Mouse (Mus musculus) testis, adult 2 months (tissue): ENCODE data around the gene Dnah9. TPM values are rescaled to one million over a fixed set of nuclear protein-coding genes. Genes with fewer than 3 reads are reported as not detected.

Experiments used
- H3K27ac ChIP-seq: fragments of 200-500 bp; 2 replicates; pipeline ENCODE4 v1.5.1; 2012; ENCODE audit warnings: low read depth, low read length; ENCODE audit not compliant: control insufficient read depth, insufficient read depth
- H3K27me3 ChIP-seq: fragments of 200-500 bp; 2 replicates; pipeline ENCODE4 v1.6.1; 2012; ENCODE audit warnings: mild to moderate bottlenecking, low read length, moderate library complexity; ENCODE audit not compliant: control insufficient read depth, insufficient read depth
- H3K36me3 ChIP-seq: fragments of 200-500 bp; 2 replicates; pipeline ENCODE4 v1.6.1; 2012; ENCODE audit warnings: mild to moderate bottlenecking, low read length; ENCODE audit not compliant: control insufficient read depth, insufficient read depth
- H3K4me1 ChIP-seq: fragments of 200-500 bp; 2 replicates; pipeline ENCODE4 v1.6.1; 2012; ENCODE audit warnings: low read length; ENCODE audit not compliant: control insufficient read depth, insufficient read depth
- H3K4me3 ChIP-seq: fragments of 200-500 bp; 2 replicates; pipeline ENCODE4 v1.5.1; 2012; ENCODE audit warnings: low read depth, mild to moderate bottlenecking, low read length, moderate library complexity, mixed read lengths; ENCODE audit not compliant: control insufficient read depth
- CTCF ChIP-seq: fragments of 200-500 bp; IDR thresholded peaks from 2 replicates; pipeline ENCODE4 v1.5.1; 2012; ENCODE audit warnings: low read depth, mild to moderate bottlenecking, inconsistent platforms, low read length, moderate library complexity; ENCODE audit not compliant: control insufficient read depth, insufficient read depth, insufficient replicate concordance
- POLR2A ChIP-seq: fragments of 200-500 bp; IDR thresholded peaks from 2 replicates; pipeline ENCODE4 v1.6.1; 2012; ENCODE audit warnings: low read depth, mild to moderate bottlenecking, inconsistent platforms, low read length, moderate library complexity; ENCODE audit not compliant: control insufficient read depth
- polyA plus RNA-seq: library from polyadenylated mRNA; depleted of rRNA; stranded (reverse); fragments of >200 nt; gene quantifications from 2 replicates; pipeline ENCODE4 v1.2.3, GENCODE M21; 2012

Gene Dnah9
- polyA plus RNA-seq, 1 experiment = 1.6 TPM

DNA sequence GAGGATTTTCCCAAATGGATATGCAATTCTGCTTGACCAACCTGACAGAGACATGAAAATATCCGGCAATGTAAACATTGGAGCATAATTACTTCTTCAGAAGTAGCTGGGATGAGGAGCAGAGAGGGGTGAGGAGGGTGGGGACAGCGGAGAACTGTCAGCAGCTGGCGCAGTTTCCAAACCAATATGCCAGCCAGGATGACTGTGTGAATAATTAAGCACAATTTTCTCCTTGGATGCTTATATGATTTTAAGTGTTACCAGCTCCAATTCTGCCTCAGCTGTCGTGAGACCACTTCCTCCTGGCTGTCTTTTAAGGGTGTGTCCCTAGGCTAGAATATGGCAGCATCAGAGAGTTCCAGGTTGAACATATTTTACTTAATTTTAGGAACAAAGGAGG lies 119.2 kb downstream of the Dnah9 start:
- no peaks in the 10 kb centered on the region for H3K36me3 ChIP-seq
- H3K4me3 ChIP-seq = no peak overlapping the region
- H3K27ac ChIP-seq = 0 out of 2 replicates have a peak overlapping the region, but pooled peaks have one; percentile 36
- H3K4me1 ChIP-seq = no peaks in the 10 kb centered on the region
- TF ChIP-seq POLR2A = no peak
- TF ChIP-seq CTCF = no peak
- H3K27me3 ChIP-seq = no peaks in the 10 kb centered on the region

DNA sequence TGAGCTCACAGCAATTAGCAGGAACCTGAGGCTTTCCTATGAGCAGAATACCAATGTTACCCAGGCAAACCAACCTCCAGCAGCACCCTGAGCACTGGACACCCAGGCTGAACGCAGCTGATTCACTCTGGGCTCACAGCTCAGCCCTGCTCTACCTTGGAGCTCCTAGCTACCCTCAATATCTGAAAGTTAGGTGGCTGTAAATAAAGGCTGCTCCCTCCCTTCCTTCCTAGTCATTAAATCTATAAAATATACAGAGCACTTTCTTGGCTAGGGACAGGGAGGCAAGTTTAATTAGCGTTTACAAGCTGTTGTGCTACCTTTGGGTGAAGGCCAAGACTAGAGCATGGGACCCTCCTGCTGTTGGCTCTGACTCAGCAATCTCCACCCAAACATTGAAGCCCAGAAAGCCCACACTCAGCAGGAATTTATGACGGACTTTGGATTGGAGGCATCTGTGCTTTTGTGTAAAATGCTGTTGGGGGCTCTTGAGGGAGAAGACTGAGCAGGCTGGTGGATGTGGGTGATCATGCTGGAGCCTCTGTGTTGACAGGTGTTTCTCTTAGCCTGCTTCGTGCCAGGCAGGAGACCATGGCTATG lies 121.7 kb downstream of the Dnah9 start:
- no peaks in the 10 kb centered on the region for H3K36me3 ChIP-seq
- no peaks in the 10 kb centered on the region for H3K27me3 ChIP-seq
- no peak overlapping the region for H3K4me3 ChIP-seq
- TF ChIP-seq POLR2A = no peak
- TF ChIP-seq CTCF = no peak
- no peaks in the 10 kb centered on the region for H3K4me1 ChIP-seq
- H3K27ac ChIP-seq = no peak overlapping the region

DNA sequence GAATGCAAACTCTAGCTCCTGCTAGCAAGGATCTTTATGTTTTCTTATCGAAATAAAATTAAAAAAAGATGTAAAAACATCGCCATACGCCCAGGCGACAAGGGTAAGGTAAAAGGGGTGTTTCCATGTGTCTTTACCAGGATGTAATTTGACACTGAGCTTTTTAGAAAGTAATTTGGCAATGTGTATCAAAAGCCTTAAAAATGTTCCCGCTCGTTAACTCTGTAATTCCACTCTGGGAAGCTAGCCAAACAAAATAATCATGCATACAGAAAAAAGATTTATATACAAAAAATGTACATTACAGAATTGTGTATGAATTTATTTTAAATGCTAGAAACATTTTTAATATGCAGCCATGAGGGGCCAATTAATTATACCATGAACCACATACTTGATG lies 124.7 kb downstream of the Dnah9 start:
- no peaks in the 10 kb centered on the region for H3K36me3 ChIP-seq
- no peaks in the 10 kb centered on the region for H3K4me1 ChIP-seq
- no peaks in the 10 kb centered on the region for H3K27me3 ChIP-seq
- no peak for TF ChIP-seq POLR2A
- TF ChIP-seq CTCF = no peak
- H3K27ac ChIP-seq = no peak overlapping the region
- H3K4me3 ChIP-seq = no peak overlapping the region

DNA sequence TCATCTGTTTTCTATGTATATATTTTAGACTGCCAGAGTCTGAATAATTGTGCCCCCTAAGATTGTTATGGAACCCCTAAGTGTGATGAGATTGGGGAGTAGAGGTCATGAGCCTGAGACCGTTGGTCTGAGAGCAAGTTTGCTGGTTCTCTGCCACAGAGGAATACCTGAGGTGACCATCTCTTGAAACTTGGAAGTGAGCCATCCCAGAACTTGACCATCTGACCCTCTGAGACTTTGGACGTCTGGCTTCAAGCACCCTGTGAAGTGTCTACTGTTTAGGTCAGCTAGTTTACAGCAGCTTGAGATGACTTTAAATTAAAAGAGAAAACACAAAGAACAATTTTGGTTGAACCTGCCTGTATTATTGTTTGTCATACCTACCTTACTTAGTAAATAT lies 125.8 kb downstream of the Dnah9 start:
- Histone ChIP-seq H3K27ac (no peak overlapping the region), H3K36me3 (no peaks in the 10 kb centered on the region), H3K4me3 (no peak overlapping the region), H3K4me1 (no peaks in the 10 kb centered on the region), H3K27me3 (no peaks in the 10 kb centered on the region)
- no peak for TF ChIP-seq CTCF
- TF ChIP-seq POLR2A = no peak

DNA sequence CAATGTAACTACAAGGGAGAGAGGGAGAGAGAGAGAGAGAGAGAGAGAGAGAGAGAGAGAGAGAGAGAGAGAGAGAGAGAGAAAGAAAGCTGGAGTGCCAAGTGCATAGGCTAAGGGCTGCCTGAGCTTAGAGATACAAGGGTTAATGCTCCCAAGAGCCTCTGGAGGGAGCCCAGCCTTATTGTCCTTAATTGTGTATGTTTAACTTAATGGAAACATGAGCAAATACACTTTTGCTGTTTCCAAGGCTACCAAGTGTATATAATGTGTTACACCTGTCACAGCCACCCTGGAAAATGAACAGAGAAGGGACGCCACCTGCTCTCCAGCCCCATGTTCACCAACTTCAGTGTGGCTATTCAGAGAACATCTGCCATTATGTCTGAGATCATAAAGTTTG lies 142.6 kb downstream of the Dnah9 start:
- H3K36me3 ChIP-seq = no peaks in the 10 kb centered on the region
- no peaks in the 10 kb centered on the region for H3K4me1 ChIP-seq
- no peak overlapping the region for H3K4me3 ChIP-seq
- TF ChIP-seq CTCF (no peak), POLR2A (no peak)
- H3K27ac ChIP-seq = no peak overlapping the region
- no peaks in the 10 kb centered on the region for H3K27me3 ChIP-seq

DNA sequence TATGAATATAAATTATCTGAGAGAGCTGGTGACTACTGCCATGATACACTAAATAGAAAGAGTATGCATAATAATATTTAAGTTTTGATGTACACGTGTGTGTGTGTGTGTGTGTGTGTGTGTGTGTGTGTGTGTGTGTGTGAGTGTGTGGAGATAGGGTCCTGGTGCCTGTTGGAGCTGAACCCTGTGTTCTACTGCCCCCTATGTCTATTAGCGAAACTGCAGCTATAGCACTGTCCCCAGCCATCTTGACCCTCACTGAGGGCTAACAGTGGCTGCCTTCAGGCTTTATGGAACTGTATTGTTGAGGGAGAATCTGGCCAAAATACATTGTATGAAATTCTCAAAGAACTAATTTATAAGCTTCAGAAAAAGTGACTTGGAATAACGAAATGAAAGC lies 192.5 kb downstream of the Dnah9 start:
- TF ChIP-seq CTCF (peak; percentile 12; the same call in 1 of the 2 replicates), POLR2A (no peak)

DNA sequence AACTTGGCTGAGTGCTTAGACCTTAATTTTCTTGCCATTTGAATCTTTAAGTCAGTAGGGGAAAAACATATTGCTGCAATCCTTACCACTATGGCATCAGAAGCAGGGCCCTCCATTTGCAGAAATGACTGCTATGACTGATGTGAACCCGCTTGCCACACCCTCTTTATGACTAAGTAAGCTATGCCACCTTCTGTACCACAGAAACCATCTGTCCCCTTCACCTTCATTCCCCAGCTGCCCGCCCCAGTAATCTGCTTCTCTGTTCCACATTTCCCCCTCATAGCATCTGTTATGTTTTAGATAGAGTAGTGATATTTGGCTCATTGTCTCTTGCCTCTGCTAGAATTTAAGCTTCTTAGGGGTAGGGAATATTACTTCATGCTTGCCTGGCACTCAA lies 237.6 kb downstream of the Dnah9 start:
- Histone ChIP-seq H3K4me1 (no peaks in the 10 kb centered on the region), H3K27me3 (no peaks in the 10 kb centered on the region), H3K36me3 (no peaks in the 10 kb centered on the region), H3K27ac (no peak overlapping the region), H3K4me3 (no peak overlapping the region)
- TF ChIP-seq CTCF (no peak), POLR2A (no peak)

More for the DNA sequence above, 192.5 kb downstream of the Dnah9 start:
- Histone ChIP-seq H3K27ac (no peak overlapping the region), H3K27me3 (no peaks in the 10 kb centered on the region), H3K36me3 (no peaks in the 10 kb centered on the region), H3K4me1 (no peaks in the 10 kb centered on the region), H3K4me3 (no peak overlapping the region)

DNA sequence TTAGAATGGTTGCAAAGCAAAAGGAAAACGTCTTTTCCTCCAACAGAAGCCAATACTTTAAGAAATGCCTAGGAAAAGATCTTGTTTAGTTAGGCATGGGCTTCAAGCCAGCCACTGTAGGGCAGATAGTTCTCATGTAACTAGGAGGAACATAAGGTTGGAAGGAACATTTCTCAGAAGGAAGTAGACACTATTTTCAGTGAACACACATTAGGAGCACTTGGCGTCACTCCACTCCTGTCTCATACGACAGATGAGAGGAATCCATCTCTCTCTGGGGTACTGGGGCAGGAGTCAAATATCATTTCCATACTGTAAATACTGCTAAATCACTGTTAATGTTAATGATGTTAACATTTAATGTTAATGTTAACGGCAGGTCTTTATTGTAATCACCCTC lies 238.0 kb downstream of the Dnah9 start:
- no peak for TF ChIP-seq POLR2A
- TF ChIP-seq CTCF = no peak
- H3K4me1 ChIP-seq = no peaks in the 10 kb centered on the region
- no peaks in the 10 kb centered on the region for H3K36me3 ChIP-seq

More for the DNA sequence above, 238.0 kb downstream of the Dnah9 start:
- Histone ChIP-seq H3K4me3 (no peak overlapping the region), H3K27me3 (no peaks in the 10 kb centered on the region), H3K27ac (no peak overlapping the region)
